Mouse (Mus musculus): ENCODE measurements around the gene 4931409K22Rik.
"Not testable (repeated sequence)": the region's sequence is repeated elsewhere in the genome, so short reads cannot be mapped to it uniquely, and the experiment has no call there.

4931409K22Rik gene

GRCm38 (mm10) chr5:24593230-24593629 is 36.6 kb upstream of the 4931409K22Rik start:
- DNase-seq (ENCODE audit: low spot score in 2 of 2) = no peak

- DNase-seq (ENCODE audit: low spot score in 2 of 2) = no peak
Observed at GRCm38 (mm10) chr5:24592471-24593160, 36.0 kb upstream of the 4931409K22Rik start.

GRCm38 (mm10) chr5:24591796-24592470 is 35.3 kb upstream of the 4931409K22Rik start:
- DNase-seq (ENCODE audit: low spot score in 2 of 2) = no peak

- DNase-seq (ENCODE audit: low spot score in 2 of 2) = no peak
Observed at GRCm38 (mm10) chr5:24591268-24591721, 34.7 kb upstream of the 4931409K22Rik start.

GRCm38 (mm10) chr5:24589511-24590500 is 33.2 kb upstream of the 4931409K22Rik start:
- DNase-seq (ENCODE audit: low spot score in 2 of 2) = no peak

GRCm38 (mm10) chr5:24587200-24587577 is 30.6 kb upstream of the 4931409K22Rik start:
- DNase-seq (ENCODE audit: low spot score in 2 of 2) = no peak

GRCm38 (mm10) chr5:24586547-24587199 is 30.1 kb upstream of the 4931409K22Rik start, which contains the start of gene Chpf2:
TSS of gene Chpf2 (plus strand) at chr5:24586741.
- peak; percentile 68 to 85 for DNase-seq (ENCODE audit: low spot score in 2 of 2)

- DNase-seq (ENCODE audit: low spot score in 2 of 2) = no peak
Observed at GRCm38 (mm10) chr5:24586106-24586505, 29.5 kb upstream of the 4931409K22Rik start.

- DNase-seq (ENCODE audit: low spot score in 2 of 2) = no peak
Observed at GRCm38 (mm10) chr5:24578109-24578963, 21.7 kb upstream of the 4931409K22Rik start.

- peak; percentile 100 for DNase-seq (ENCODE audit: low spot score in 2 of 2)
Observed at GRCm38 (mm10) chr5:24577183-24577929, 20.7 kb upstream of the 4931409K22Rik start, which contains the start of gene Abcf2. TSS of gene Abcf2 (minus strand) at chr5:24577467.

GRCm38 (mm10) chr5:24576801-24577182 is 20.2 kb upstream of the 4931409K22Rik start:
- DNase-seq (ENCODE audit: low spot score in 2 of 2) = no peak

- no peak for DNase-seq (ENCODE audit: low spot score in 2 of 2)
Observed at GRCm38 (mm10) chr5:24575948-24576347, 19.3 kb upstream of the 4931409K22Rik start.

GRCm38 (mm10) chr5:24555335-24555734 is 1.3 kb downstream of the 4931409K22Rik start:
- not testable (repeated sequence) for DNase-seq (ENCODE audit: low spot score in 2 of 2)

GRCm38 (mm10) chr5:24553621-24554244 is 2.9 kb downstream of the 4931409K22Rik start:
- no peak for DNase-seq (ENCODE audit: low spot score in 2 of 2)

- DNase-seq (ENCODE audit: low spot score in 2 of 2) = no peak
Observed at GRCm38 (mm10) chr5:24551317-24551688, 5.3 kb downstream of the 4931409K22Rik start.

GRCm38 (mm10) chr5:24550598-24551316 is 5.9 kb downstream of the 4931409K22Rik start:
- peak; percentile 54 to 64 for DNase-seq (ENCODE audit: low spot score in 2 of 2)

GRCm38 (mm10) chr5:24542643-24543042 is 14.0 kb downstream of the 4931409K22Rik start:
- DNase-seq (ENCODE audit: low spot score in 2 of 2) = no peak

- no peak for DNase-seq (ENCODE audit: low spot score in 2 of 2)
Observed at GRCm38 (mm10) chr5:24541144-24541569, 15.5 kb downstream of the 4931409K22Rik start.
